Mouse (Mus musculus): ENCODE measurements around the gene Ciz1.

DNA sequence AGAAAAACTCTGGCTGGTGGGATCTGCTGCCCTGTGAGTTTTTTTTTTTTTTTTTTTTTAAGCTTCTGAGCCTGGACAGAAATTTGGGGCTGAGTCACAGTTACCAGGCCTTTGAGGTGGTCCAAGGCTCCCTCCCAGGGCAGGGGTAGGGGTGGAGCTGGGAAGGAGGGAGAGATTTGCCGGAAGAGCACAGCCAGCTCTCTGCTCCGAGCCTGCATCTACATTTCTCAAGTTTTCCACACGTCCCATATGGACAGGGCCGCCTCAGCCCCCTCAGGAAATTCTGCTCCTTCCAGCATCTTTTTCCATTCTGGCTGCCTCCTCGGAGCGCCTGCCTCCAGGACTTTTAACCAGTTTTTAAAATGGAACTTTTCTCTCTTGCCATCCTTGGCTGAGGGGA is 22.6 kb upstream of the Ciz1 start:
- TF ChIP-seq CTCF (IDR thresholded peaks at IDR 0.05; ENCODE audit: low read depth, low read length) (no peak), GATA1 (IDR thresholded peaks at IDR 0.05; ENCODE audit: borderline replicate concordance, low read length) (no peak), POLR2AphosphoS5 (IDR thresholded peaks at IDR 0.05; ENCODE audit: insufficient replicate concordance, low read depth, low read length) (no peak)

All from G1E (cell line).